Mouse (Mus musculus): ENCODE data around the gene Lamc2.

DNA sequence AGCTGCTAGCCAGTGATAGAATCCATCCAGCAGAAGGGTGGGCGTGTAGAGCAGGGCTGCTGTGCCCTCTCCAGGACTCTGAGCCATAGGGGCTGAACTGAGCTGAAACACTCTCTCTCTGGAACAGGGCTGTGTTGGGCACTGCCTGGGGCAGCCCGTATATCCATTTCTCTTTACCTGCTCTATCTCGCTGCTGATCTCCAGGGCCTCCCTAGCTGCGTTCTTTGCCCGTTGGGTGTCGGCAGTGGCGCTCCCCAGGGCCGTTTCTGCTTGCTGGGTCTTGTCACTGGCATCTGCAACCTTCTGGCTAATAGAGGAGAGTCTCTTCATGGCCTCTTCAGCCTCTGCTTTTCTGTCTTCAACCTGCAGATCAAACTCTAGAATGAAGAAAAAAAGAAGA is 57.5 kb downstream of the Lamc2 start:
- TF ChIP-seq POLR2A (IDR thresholded peaks at IDR 0.05; ENCODE audit: borderline replicate concordance, control insufficient read depth, low read depth, low read length) (no peak), CTCF (IDR thresholded peaks at IDR 0.05; ENCODE audit: control insufficient read depth, insufficient read depth, low read length) (no peak)
